ENCODE assay signal across 9 mouse cellular contexts in the genomic region with DNA sequence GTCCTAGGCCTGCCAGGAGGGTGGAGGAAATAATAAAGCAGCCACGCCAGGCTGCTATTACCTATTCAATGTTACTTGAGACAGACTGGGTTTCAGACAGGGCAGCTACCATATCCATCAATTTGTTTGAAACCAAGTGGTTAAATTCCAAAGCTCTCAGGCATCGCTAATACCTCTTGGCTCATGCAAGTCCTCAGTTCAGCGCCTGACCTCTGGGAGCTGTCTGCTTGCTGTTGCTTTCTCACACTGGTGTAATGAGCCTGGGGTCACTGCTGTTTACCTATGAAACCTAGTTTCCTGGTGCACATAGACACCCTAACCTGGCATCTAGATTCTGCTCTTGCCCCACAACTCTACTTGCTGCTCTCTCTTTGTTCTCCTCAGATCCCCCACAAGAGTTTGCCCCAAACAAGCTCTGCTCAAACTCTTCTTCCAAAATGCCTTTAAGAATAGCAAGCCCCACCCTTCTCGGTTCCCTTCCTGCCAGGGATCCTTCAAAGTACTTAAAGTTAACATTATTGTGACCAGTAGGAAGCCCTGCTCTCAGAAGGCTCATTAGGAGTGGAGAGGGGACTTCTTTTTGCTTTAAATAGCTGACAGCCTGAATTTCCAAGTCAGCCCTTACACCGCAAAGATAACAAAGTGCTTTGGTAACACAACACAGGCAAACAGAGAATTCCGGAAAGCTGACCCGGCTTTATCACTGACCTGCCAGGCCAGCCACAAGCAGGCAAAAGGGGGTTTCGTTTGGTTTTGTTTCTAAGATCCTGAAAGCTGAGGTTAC.
DNase-seq lines count a peak whose midpoint lies in the region; ATAC-seq and TF ChIP-seq lines count a peak whose summit lies in the region.
"Had no signal": no experiment of that assay in that cellular context is flagged by ENCODE, and none has a peak within 500 bp of the region (broad histone marks: within the 10 kb centered on the region; RNA-seq: fewer than 3 reads in every experiment).

No protein-coding gene starts in this region.

- H3K36me3 ChIP-seq in embryonic facial prominence, embryonic 14.5 days (ENCODE audit: control insufficient read depth, insufficient read depth, low read length): no peaks in the 10 kb centered on the region
- no peaks in the 10 kb centered on the region for H3K36me3 ChIP-seq in kidney, embryonic 16.5 days (ENCODE audit: insufficient read depth, low read length)

- no peaks in the 10 kb centered on the region for H3K27me3 ChIP-seq in embryonic facial prominence, embryonic 14.5 days (replicated peaks; ENCODE audit: control insufficient read depth, insufficient read depth, low read length)
- H3K27me3 ChIP-seq in kidney, embryonic 16.5 days (ENCODE audit: insufficient read depth, low read length): no peaks in the 10 kb centered on the region

- H3K9me3 ChIP-seq in embryonic facial prominence, embryonic 14.5 days (ENCODE audit: control insufficient read depth, low read length): no peaks in the 10 kb centered on the region
- H3K9me3 ChIP-seq in kidney, embryonic 16.5 days (ENCODE audit: low read length): no peaks in the 10 kb centered on the region

- no peak overlapping the region for H3K4me3 ChIP-seq in layer of hippocampus, adult 2 months
- no peak overlapping the region for H3K4me3 ChIP-seq in embryonic facial prominence, embryonic 14.5 days (ENCODE audit: low read depth, low read length)
- H3K4me3 ChIP-seq in kidney, embryonic 16.5 days (ENCODE audit: low read length): no peak overlapping the region

- WGBS in embryonic facial prominence, embryonic 14.5 days: 26% methylated on average over 8 of the region's 8 CpGs
- 9% methylated on average over 8 of the region's 8 CpGs for WGBS in kidney, embryonic 16.5 days

- TF ChIP-seq CTCF in layer of hippocampus, adult 2 months (conservative IDR thresholded peaks at IDR 0.05): no peak

- H3K9ac ChIP-seq in embryonic facial prominence, embryonic 14.5 days (ENCODE audit: low read depth, low read length): no peak overlapping the region
- no peak overlapping the region for H3K9ac ChIP-seq in kidney, embryonic 16.5 days (replicated peaks; ENCODE audit: low read length)

- no peaks in the 10 kb centered on the region; the same call in none of the 2 replicates for H3K4me1 ChIP-seq in embryonic facial prominence, embryonic 14.5 days (ENCODE audit: control insufficient read depth, insufficient read depth, low read length)
- H3K4me1 ChIP-seq in kidney, embryonic 16.5 days (ENCODE audit: insufficient read depth, low read length): peaks cover 35% of the 10 kb centered on the region

- no peak overlapping the region for H3K4me2 ChIP-seq in embryonic facial prominence, embryonic 14.5 days (ENCODE audit: low read depth, low read length)
- H3K4me2 ChIP-seq in kidney, embryonic 16.5 days (replicated peaks; ENCODE audit: low read depth, low read length): no peak overlapping the region

- H3K27ac ChIP-seq in layer of hippocampus, adult 2 months: peak overlapping the region; percentile 47
- H3K27ac ChIP-seq in embryonic facial prominence, embryonic 14.5 days (replicated peaks; ENCODE audit: low read depth, low read length): no peak overlapping the region
- H3K27ac ChIP-seq in kidney, embryonic 16.5 days (ENCODE audit: low read length): peak overlapping the region; percentile 13; the same call in 1 of the 2 replicates

- no peak for DNase-seq in layer of hippocampus, adult 2 months (ENCODE audit: low spot score in 2 of 2)
- DNase-seq in layer of hippocampus, postnatal 25 days (ENCODE audit: extremely low spot score in 1 of 2, low spot score in 1 of 2): no peak
- no peak for DNase-seq in embryonic facial prominence, embryonic 14.5 days (ENCODE audit: low spot score)
- DNase-seq in lung, postnatal 25 days (ENCODE audit: low spot score): peak; percentile 45
- no peak for DNase-seq in spleen, adult 12 weeks (ENCODE audit: low spot score)
- no peak for DNase-seq in cerebellum, adult 8-10 months
- DNase-seq: thymus, postnatal 14 days had no signal

- ATAC-seq in embryonic facial prominence, embryonic 14.5 days (ENCODE audit: low read depth): peak; percentile 26; the same call in 1 of the 2 replicates
- no peak for ATAC-seq in kidney, embryonic 16.5 days (ENCODE audit: low FRiP score, low TSS enrichment)
- ATAC-seq in megakaryocyte progenitor cell, adult 5-6 weeks (replicated peaks; ENCODE audit: poor library complexity): no peak
